Mouse (Mus musculus): ENCODE measurements around the gene Snrpc.
"Not testable (repeated sequence)": the region's sequence is repeated elsewhere in the genome, so short reads cannot be mapped to it uniquely, and the experiment has no call there.

Gene Snrpc

DNA sequence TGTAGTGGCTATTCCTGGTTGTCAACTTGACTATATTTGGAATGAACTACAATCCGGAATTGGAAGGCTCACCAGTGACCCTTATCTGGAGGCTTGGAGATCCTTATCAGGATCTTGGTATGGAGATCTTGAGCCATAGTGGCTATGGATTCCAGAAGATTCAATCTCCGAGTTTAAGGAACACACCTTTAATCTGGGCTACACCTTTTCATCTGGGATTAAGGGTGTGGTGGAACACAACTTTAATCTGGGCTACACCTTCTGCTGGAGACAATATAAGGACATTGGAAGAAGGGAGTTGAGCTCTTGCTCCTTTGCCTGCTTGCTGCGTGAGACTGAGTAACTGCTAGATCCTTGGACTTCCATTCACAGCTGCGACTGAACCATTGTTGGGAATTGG lies at the start of gene Snrpc:
Gene Snrpc, plus strand, starts transcription at position 301 of the 400 bp plus-strand sequence.
- DNase-seq (ENCODE audit: low read depth, low spot score): not testable (repeated sequence)

DNA sequence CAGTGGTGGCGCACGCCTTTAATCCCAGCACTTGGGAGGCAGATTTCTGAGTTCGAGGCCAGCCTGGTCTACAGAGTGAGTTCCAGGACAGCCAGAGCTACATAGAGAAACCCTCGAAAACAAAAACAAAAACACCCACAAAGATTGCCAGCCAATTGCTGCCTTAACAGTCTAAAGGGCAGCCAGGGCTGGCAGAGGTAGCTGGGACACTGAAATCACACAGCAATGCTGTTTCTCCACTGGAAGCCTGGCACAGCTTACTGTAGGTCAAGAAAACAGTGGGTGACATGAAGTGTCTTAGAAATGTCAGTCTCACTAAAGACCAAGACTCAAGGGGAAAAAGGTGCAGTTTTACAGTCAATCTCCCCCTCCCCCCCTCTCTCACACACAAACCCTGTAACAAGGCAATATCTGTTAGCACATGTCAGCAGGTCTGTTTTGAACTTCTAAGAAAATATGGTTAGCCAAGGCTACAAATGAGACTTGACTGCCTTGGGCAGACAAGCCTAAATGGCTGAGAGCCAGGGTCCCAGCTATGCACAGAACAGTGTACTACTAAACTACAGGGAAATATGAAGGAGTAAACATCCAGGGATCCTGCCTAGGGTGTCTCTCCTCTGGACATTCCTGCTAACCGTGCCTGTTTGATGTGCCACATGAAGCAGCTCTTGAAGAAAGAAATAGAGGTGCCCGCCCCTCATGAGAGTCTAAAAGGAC lies 49.3 kb upstream of the Snrpc start:
- DNase-seq (ENCODE audit: low read depth, low spot score): no peak

DNA sequence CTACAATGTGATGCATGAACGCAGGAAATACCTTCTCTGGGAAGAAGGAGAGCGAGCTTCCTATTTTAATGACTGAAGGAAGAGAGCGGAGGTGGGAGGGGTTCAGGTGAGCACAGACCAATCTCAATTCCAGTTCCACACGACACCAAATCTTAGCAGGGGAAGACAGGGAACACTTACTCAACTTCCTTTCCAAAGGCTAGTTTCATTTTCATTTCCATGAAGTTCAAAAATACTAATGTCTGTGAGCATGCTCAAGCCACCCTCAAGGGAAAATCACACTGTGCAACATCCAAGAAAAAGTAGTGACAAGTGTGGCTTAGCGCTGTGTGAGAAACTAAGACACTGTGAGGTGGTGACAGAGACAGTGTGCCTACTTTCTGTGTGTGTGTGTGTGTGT lies 47.9 kb upstream of the Snrpc start:
- no peak for DNase-seq (ENCODE audit: low read depth, low spot score)

DNA sequence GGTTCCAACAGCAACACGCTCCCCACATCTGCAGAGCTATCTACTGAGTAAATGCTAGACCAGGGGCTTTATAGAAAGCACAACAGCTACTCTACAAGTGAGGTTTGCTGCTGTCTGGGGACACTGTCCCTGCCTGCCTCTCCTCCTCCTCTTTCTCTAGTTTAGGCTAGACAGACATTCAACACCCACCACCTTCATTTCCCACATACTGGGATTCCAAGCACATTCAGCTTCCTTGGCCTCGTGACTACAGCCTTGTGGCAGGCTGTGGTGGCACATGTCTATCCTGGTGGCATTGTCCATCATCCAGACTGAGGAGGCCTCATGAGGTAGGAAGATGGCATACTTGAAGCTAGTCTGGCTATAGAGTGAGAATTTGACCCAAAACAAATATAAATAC lies 47.0 kb upstream of the Snrpc start:
- no peak for DNase-seq (ENCODE audit: low read depth, low spot score)

DNA sequence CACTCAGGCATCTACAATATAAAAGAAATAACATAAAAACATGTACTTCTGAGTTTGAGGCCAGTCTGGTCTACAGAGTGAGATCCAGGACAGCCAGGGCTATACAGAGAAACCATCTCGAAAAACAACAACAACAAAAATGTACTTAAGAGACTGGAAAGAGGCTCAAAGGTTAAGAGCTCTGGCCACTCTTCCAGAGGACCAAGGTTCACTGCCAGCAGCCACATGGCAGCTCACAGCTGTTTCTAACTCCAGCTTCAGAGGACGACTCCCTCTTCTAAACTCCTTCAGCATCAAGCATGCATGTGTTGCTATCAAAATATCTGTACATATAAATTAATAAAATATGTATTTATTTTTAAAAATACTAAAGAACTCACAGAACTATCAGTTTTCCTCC lies 46.4 kb upstream of the Snrpc start:
- no peak for DNase-seq (ENCODE audit: low read depth, low spot score)

DNA sequence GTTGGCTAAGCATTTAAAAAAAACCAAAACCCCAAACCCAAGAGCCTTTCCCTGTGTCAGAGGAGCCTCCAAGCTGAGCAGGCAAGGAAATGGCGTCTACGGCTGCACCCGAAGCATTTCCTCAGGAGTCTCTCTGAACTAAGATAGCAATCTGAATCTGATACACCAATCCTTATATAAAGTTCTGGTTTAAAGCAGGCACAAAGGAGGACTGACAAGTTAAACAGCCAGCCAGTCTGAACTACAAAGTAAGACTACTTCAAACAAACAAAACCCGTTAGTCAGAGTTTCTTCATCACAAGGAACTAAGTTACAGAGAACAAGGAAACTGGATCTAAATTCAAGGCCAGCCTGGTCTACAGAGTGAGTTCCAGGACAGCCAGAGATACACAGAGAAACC lies 45.4 kb upstream of the Snrpc start:
- no peak for DNase-seq (ENCODE audit: low read depth, low spot score)

DNA sequence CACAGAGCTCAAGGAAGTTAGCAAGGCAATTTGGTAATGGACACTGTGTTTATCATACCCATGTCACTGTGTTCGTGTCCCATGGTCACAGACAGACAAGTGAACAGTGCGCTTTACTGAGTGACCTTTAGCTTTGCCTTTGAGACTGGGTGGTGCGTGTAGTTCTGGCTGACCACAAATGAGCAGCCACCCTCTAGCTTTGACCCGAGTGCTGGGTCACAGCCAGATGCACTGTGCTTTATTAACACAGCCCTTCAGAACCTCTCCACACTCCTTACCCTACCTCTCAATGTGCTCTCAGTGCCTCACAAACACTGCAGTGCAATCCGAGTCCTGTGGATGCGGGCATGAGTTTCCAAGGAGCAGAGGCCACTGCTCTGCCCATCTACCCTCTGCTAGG lies 44.8 kb upstream of the Snrpc start:
- no peak for DNase-seq (ENCODE audit: low read depth, low spot score)

DNA sequence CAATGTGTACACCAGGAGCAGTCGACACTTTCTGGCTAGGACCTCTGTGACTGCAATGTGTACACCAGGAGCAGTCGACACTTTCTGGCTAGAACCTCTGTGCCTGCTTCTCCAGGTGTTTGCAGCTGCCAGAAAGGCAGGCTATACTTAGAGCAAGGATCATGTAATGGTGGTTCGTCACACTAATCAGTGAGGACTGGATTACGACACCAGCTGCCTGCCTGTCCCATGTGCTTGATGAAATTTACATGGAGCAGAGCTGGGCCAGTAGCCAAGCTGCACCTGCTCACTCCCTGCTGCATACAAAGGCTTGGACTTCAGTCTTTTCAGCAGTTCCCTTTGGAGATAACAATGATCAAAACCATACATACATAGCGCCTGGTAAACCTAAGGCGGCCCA lies 41.2 kb upstream of the Snrpc start:
- peak; percentile 55 for DNase-seq (ENCODE audit: low read depth, low spot score)

DNA sequence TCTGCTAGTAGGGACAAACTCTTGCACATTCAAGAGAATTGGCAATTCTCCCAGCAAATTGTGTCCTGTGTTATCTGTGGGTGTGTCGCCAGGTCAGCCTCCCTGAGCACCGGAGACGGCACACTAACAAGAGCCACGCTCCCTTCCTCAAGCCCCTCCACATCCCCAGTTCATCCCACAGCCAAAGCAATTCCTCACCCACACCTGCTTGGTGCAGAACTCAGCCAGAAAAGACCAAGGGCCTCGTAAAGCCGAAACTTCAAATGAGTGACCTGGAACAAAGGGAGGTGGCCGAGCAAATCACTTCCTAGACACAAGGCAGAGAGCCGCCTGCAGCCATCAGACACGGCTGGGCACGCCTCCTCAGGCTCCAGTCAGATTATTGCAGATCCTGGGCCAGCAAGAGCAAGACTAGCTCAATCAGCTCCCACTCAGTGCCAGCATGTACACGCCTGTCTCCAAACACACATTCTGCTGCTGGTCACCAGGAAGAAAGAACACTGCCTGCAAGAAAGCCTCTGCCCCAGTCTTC lies 40.5 kb upstream of the Snrpc start:
- DNase-seq (ENCODE audit: low read depth, low spot score): no peak

DNA sequence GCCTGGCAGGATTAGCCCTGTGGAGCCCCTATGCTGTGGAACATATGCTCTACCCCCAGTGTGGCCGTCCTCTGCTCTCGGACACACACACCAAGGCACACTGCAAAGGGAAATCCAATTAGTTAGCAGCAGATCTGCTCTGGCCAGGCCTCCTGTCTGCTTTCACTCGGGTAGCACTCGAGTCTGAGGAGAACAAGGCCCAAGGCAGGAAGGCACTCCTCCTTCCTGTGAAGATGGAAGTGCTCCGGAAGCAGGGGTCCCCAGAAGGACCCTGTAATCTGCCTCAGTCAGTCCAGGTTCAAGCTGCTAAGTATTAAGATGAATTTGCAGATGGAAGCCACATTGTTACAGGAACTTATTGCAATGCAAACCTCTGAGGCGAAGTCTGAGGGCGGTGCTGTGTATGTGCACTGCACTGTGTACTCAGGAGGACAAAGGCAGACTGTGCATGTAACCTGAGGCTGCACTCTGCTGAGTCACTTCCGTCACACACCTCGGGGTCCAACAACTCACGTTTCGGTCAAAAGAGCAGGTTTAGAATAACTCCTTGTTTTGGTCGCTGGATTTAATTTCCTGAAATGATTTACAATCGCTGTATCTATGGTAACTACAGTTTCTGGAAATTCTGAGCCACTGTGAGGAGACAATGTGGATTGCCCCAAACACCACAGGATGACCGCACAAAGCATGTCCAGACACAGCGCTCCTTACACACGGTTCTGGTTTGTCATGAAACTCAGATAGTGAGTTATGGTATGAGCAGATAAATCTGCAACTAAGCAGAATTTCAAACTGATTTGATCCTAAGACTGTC lies 38.0 kb upstream of the Snrpc start:
- no peak for DNase-seq (ENCODE audit: low read depth, low spot score)

DNA sequence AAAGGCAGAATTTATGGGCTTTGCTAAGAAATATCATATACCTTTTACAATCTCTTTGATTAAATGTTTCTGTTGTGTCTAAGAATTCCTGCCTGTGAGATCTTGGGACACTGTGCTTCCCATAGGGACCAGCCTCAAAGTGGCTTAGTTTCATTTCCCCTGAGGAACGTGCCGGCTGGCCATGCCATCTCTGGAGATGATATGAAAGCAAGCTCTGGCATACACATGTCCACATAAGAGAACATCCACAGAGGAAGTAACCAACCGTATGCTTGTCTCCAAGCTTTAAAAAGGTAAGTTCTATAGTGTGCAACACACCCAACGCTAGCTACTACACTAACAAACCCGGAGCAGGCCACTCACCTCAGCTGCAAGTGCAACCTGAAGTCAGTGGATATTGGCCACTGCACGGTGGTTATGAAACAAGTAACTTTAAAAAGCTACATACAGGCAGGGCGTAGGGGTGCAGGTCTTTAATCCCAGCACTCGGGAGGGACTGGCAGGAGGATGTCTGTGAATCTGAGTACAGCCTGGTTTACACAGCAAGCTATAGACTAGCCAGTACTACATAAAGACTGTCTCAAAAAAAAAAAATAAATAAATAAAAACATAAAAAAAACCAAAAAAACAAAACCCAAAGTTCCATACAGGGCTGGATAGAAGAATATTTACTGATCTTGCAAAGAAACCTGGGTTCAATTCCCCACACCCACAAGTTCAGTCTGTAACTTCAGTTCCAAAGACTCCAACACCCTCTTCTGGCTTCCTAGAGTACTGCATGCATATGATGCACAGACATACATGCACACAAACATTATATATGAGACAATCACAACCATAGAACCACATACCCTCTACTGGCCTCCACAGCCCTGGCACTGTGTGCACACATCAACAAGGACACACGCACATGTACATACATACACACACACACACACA lies 37.0 kb upstream of the Snrpc start:
- no peak for DNase-seq (ENCODE audit: low read depth, low spot score)

DNA sequence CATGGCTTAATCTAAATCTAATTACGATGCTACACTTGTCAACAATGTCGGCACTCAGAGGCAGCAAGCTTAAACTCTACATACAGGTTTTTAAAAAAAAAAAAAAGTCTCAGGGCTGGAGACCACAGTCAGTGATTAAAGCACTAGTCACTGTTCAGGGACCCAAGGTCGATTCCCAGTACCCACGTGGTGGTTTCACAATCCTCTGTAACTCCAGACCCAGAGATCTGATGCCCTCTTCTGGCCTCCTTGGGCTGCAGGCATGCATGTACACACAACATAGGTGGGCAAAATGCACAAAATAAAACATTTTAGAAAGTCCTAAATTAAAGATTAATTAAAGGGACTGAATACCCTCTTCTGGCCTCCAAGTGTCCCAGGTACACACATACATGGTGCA lies 34.2 kb upstream of the Snrpc start:
- no peak for DNase-seq (ENCODE audit: low read depth, low spot score)

DNA sequence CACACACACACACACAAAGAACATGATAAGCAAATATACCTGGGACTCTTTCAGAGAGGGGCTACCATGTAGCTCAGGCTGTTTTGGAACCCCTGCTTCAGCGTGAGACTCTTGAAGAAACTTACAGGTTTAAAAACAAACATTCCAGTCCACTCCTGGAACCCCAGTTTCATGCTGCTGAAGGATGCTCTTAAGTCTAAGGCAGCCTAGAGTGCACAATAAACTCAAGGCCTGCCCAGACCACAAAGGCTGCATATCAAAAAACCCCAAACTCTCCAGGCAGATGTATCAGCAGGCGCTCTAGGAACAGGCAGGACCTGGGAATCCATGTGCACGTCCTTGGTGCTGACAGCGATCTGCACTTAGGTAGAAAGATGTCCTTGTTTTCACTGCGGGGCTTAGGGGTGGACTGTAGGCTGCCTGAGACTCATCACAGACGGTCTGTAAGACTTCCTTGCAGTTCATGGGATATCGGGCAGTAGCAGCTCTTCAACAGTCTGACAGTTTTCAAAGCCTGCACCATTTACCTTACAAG lies 33.7 kb upstream of the Snrpc start:
- no peak for DNase-seq (ENCODE audit: low read depth, low spot score)

DNA sequence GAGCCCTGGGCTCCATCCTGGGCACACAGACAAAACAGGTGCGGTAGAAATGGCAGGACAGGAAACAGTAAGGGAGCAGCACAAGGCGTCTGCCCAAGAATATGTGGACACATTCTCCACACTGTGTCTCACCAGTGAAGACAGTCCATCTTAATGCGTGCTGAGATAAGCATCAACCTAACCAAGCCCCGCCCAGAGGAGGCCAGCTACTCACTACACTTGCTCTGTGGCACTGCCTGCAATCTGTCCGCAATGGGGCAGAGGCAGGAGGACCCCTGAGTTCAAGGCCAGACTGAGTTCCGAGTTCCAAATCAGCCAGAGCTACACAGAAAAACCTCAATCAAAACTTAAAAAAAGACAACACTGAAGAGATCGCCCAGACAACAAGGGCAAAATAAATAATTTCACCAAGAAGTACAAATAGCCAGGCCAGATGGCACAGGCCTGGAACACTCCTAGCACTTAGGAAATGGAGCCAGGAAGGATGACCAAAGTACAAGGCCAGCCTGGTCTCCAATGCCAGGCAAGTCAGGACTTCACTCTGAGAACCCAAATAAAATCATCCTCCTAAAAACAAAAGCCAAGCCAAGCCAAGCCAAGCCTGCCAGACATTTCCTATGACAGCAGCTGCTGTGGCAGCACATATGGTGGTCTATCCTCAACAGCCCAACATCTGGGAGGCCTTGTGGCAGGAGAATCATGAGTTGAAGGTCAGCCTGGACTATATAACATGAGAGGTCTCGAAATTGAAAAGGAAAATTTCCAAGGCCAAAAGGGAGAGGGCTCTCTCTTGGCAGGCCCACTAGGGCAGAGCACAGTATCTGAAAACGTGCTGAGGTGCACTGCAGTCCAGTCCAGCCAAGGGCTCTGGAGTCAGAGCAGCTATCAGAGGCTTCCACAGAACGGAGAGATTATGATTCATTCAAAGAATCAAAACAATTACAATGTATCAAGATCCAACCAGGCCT lies 32.9 kb upstream of the Snrpc start:
- no peak for DNase-seq (ENCODE audit: low read depth, low spot score)

DNA sequence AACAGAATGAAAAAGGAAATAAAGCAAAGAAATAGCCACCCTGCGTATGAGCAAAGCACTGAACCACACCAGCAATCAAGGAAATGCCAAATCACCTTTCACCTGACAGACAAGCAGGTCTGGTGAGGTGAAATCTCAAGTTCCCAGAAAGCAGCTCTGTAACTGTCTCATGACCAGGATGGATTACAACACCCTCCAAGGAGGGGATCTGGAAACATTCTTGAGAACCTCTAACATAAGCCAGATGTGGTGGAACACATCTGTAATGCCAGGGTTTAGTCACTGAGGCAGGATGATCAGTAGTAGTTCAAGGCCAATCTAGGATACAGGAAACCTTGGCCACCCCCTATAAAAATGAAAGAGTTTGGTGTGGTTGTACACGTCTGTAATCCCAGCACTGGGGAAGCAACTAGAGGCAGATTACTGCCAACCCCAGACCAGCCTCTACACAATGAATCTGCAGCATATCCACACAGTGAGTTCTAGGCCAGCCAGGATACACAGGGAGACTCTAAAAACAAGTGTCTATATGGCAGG lies 30.3 kb upstream of the Snrpc start:
- no peak for DNase-seq (ENCODE audit: low read depth, low spot score)

DNA sequence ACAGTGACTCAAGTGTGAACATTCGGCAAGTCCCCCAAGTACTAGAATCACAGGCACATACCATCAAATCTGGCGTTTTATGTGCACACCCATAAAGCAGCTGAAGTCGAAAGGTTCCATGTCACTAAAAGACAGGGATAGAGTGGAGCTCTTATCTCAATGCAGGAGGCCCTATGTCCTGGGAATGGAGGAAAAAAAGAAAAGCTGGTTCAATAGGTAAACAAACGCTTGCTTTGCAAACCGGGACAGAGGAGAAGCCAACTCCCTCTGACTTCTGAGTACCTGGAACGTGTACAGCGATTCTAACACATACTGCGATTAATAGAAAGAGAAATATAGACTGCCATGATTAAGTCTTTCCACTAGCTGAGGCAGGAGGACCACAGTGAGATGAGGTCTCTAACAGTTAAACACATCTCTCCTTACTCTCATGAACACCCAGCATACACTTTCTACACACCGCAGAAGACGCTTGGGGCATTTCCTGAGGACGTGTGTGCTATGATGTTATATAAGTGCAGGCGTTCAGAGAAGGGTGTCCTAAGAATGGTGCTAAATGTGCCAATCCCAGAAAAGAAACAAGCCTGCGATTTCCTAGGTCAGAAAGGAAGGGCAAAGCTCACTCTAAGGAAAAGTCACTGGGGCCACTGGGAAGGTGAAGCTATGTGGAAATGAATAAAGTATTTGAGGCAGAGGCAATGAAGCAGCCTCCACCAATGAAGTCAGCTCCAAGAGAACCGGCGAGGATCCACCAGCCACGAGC lies 27.2 kb upstream of the Snrpc start:
- no peak for DNase-seq (ENCODE audit: low read depth, low spot score)

DNA sequence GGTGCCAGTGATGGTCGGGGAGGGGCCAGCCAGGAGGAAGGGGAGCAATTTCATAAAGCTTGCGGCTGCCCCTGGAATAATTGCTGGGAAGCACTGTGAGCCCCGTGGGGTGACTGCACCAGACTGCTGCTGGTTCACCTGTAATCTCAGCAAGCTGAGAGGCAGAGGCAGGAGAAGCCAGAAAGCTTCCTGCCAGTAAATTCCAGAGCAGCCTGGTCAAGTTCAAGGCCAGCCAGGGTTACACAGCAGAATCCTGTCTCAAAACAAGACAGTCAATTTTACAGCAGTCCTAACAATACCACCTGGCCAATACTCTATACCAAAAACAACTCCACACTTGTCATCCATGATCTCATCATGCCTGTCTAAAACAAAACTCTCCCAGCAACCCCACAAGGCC lies 26.0 kb upstream of the Snrpc start:
- DNase-seq (ENCODE audit: low read depth, low spot score): no peak

DNA sequence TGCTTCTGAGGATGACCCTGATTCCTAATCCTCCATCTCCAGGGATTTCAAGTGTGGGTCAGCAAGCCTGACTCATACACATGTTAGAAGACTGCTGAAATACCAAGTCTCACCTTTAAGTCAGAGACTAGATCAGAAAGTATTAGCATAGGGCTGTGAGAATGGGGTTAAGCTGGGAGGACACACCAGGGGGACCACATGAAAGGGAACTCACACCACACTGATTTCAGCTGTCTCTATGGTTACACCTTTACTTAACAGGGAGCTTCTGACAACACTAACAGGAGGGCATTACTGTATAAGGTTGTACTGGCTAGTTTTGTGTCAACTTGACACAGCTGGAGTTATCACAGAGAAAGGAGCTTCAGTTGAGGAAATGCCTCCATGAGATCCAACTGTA lies 23.3 kb upstream of the Snrpc start:
- no peak for DNase-seq (ENCODE audit: low read depth, low spot score)

DNA sequence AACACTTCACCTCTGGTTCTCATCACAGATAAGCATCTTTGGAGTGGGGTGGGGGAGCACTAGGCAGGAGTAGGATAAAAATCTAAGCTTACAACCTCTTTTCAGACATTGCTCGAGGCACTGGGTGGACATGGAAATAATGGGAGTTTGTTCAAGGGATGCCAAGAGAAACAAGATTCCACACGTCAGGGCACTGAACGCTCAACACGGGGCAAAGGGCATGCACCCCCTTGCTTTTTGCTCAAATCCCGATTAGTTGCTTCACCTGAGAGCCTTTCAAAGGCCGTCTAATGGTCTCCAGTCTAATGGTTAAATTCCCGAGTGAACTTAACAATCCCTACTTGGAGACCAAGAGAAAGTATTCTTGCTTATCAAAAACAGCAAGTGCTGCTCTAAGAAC lies 18.9 kb upstream of the Snrpc start:
- no peak for DNase-seq (ENCODE audit: low read depth, low spot score)

All from A20 (cell line).